Mouse (Mus musculus) erythroblast, embryonic 14.5 days (primary cell): ENCODE measurements around the gene 4930556J24Rik.

ENCODE experiments used
- GATA1 ChIP-seq: IDR thresholded peaks from 2 replicates; pipeline ENCODE4 v1.6.1; 2012; ENCODE audit warnings: low read length, inconsistent platforms, mixed read lengths
- TAL1 ChIP-seq: IDR thresholded peaks from 3 replicates; pipeline ENCODE4 v1.6.1; 2012; ENCODE audit warnings: low read length, inconsistent platforms, mixed read lengths

DNA sequence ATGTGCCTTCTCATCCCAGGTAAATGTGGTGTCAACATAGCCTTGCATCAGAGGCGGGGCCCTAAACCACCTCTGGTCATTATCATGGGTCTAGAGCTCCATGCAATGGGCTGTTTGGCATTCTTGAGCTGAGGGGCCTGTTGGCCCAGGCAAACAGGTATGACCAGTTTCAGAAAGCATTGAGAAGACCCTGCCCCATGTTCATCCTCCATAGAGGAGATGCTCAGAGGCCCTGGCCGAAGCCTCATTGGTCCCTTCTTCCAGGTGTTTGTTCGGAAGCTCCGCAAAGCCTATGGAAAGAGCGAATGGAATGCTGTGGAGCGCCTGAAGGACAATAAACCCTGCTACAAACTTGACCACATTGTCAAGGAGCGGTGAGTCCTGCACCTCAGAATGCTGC lies 6.2 kb downstream of the 4930556J24Rik start:
- TF ChIP-seq GATA1 (no peak), TAL1 (no peak)
